Mouse (Mus musculus): ENCODE measurements around the gene Epha5. TPM values are rescaled to one million over a fixed set of nuclear protein-coding genes. Genes with fewer than 3 reads are reported as not detected.

Epha5 gene
- total RNA-seq, 2 experiments from 2014 or later = not detected

GRCm38 (mm10) chr5:84276996-84277395 is 140.2 kb downstream of the Epha5 start:
- intact Hi-C loops (cut with DNase I) = no loop called here
- Histone ChIP-seq H3K27ac (no peak overlapping the region), H3K4me3 (no peak overlapping the region)
- DNase-seq = no peak
- TF ChIP-seq CTCF (IDR thresholded peaks at IDR 0.05) = no peak

- intact Hi-C loops (cut with DNase I) = no loop called here
These were observed 151.8 kb downstream of the Epha5 start for GRCm38 (mm10) chr5:84265407-84265806.

GRCm38 (mm10) chr5:84263999-84264398 is 153.2 kb downstream of the Epha5 start:
- Histone ChIP-seq H3K27ac (no peak overlapping the region), H3K4me3 (no peak overlapping the region)
- DNase-seq = no peak
- intact Hi-C loops (cut with DNase I) = no loop called here
- TF ChIP-seq CTCF (IDR thresholded peaks at IDR 0.05) = no peak

More at GRCm38 (mm10) chr5:84265407-84265806, 151.8 kb downstream of the Epha5 start:
- DNase-seq = no peak
- no peak overlapping the region for H3K27ac ChIP-seq
- H3K4me3 ChIP-seq = no peak overlapping the region
- TF ChIP-seq CTCF (IDR thresholded peaks at IDR 0.05) = no peak

- no peak for TF ChIP-seq CTCF (IDR thresholded peaks at IDR 0.05)
- DNase-seq = no peak
- no peak overlapping the region for H3K4me3 ChIP-seq
- intact Hi-C loops (cut with DNase I) = no loop called here
- H3K27ac ChIP-seq = no peak overlapping the region
These were observed 187.2 kb downstream of the Epha5 start for GRCm38 (mm10) chr5:84229971-84230370.

- no peak overlapping the region for H3K4me3 ChIP-seq
- intact Hi-C loops (cut with DNase I) = no loop called here
- H3K27ac ChIP-seq = no peak overlapping the region
- no peak for TF ChIP-seq CTCF (IDR thresholded peaks at IDR 0.05)
- DNase-seq = no peak
These were observed 208.6 kb downstream of the Epha5 start for GRCm38 (mm10) chr5:84208609-84209008.

GRCm38 (mm10) chr5:84193348-84193747 is 223.8 kb downstream of the Epha5 start:
- no peak overlapping the region for H3K27ac ChIP-seq
- DNase-seq = no peak
- intact Hi-C loops (cut with DNase I) = no loop called here
- H3K4me3 ChIP-seq = no peak overlapping the region
- TF ChIP-seq CTCF (IDR thresholded peaks at IDR 0.05) = no peak

GRCm38 (mm10) chr5:84184189-84184588 is 233.0 kb downstream of the Epha5 start:
- intact Hi-C loops (cut with DNase I) = no loop called here
- TF ChIP-seq CTCF (IDR thresholded peaks at IDR 0.05) = no peak
- H3K27ac ChIP-seq = no peak overlapping the region
- no peak overlapping the region for H3K4me3 ChIP-seq
- DNase-seq = no peak

GRCm38 (mm10) chr5:84153095-84153494 is 264.1 kb downstream of the Epha5 start:
- no peak for DNase-seq
- Histone ChIP-seq H3K4me3 (no peak overlapping the region), H3K27ac (no peak overlapping the region)
- TF ChIP-seq CTCF (IDR thresholded peaks at IDR 0.05) = no peak
- intact Hi-C loops (cut with DNase I) = no loop called here

GRCm38 (mm10) chr5:84142138-84142537 is 275.0 kb downstream of the Epha5 start:
- TF ChIP-seq CTCF (IDR thresholded peaks at IDR 0.05) = no peak
- DNase-seq = no peak
- no peak overlapping the region for H3K27ac ChIP-seq
- no peak overlapping the region for H3K4me3 ChIP-seq
- intact Hi-C loops (cut with DNase I) = no loop called here

- no peak overlapping the region for H3K4me3 ChIP-seq
- no peak overlapping the region for H3K27ac ChIP-seq
- intact Hi-C loops (cut with DNase I) = no loop called here
- no peak for DNase-seq
- TF ChIP-seq CTCF (IDR thresholded peaks at IDR 0.05) = no peak
These were observed 321.2 kb downstream of the Epha5 start for GRCm38 (mm10) chr5:84095947-84096346.

- intact Hi-C loops (cut with DNase I) = no loop called here
- no peak overlapping the region for H3K4me3 ChIP-seq
- no peak for TF ChIP-seq CTCF (IDR thresholded peaks at IDR 0.05)
- no peak overlapping the region for H3K27ac ChIP-seq
- DNase-seq = no peak
These were observed 335.9 kb downstream of the Epha5 start for GRCm38 (mm10) chr5:84081321-84081720.

GRCm38 (mm10) chr5:84070976-84071375 is 346.2 kb downstream of the Epha5 start:
- no peak for TF ChIP-seq CTCF (IDR thresholded peaks at IDR 0.05)
- no peak for DNase-seq
- intact Hi-C loops (cut with DNase I) = no loop called here
- H3K27ac ChIP-seq = no peak overlapping the region
- no peak overlapping the region for H3K4me3 ChIP-seq

GRCm38 (mm10) chr5:84053880-84054279 is 363.3 kb downstream of the Epha5 start:
- Histone ChIP-seq H3K27ac (no peak overlapping the region), H3K4me3 (no peak overlapping the region)
- intact Hi-C loops (cut with DNase I) = no loop called here
- no peak for DNase-seq
- no peak for TF ChIP-seq CTCF (IDR thresholded peaks at IDR 0.05)

- TF ChIP-seq CTCF (IDR thresholded peaks at IDR 0.05) = no peak
These were observed 379.8 kb downstream of the Epha5 start for GRCm38 (mm10) chr5:84037250-84037963.

More at GRCm38 (mm10) chr5:84037250-84037963, 379.8 kb downstream of the Epha5 start:
- intact Hi-C loops (cut with DNase I) = no loop called here
- Histone ChIP-seq H3K4me3 (no peak overlapping the region), H3K27ac (no peak overlapping the region)
- DNase-seq = no peak
